ENCODE assay signal across 15 mouse cellular contexts in genomic region chr14:54231176-54231956, GRCm38 (mm10). TPM values are rescaled to one million over a fixed set of nuclear protein-coding genes. Genes with fewer than 3 reads are reported as not detected.
DNase-seq lines count a peak whose midpoint lies in the region; ATAC-seq and TF ChIP-seq lines count a peak whose summit lies in the region.
"Had no signal": no experiment of that assay in that cellular context is flagged by ENCODE, and none has a peak within 500 bp of the region (broad histone marks: within the 10 kb centered on the region; RNA-seq: fewer than 3 reads in every experiment).

No protein-coding gene starts in this region.

- no peak for TF ChIP-seq POLR2A in bone marrow, adult 2 months (IDR thresholded peaks at IDR 0.05; ENCODE audit: borderline replicate concordance, control insufficient read depth, low read depth, low read length)

- peaks cover 56% of the 10 kb centered on the region for H3K4me1 ChIP-seq in kidney, embryonic 16.5 days (ENCODE audit: insufficient read depth, low read length)
- peaks cover 2% of the 10 kb centered on the region; the same call in 1 of the 2 replicates for H3K4me1 ChIP-seq in bone marrow, adult 2 months (ENCODE audit: control insufficient read depth, insufficient read depth, low read length)

- H3K27me3 ChIP-seq in kidney, embryonic 16.5 days (ENCODE audit: insufficient read depth, low read length) = no peaks in the 10 kb centered on the region
- H3K27me3 ChIP-seq: limb, embryonic 12.5 days; neural tube, embryonic 12.5 days had no signal

- no peaks in the 10 kb centered on the region for H3K9me3 ChIP-seq in kidney, embryonic 16.5 days (ENCODE audit: low read length)
- H3K9me3 ChIP-seq: limb, embryonic 12.5 days; neural tube, embryonic 12.5 days had no signal

- no peak for TF ChIP-seq CTCF in bone marrow, adult 2 months (IDR thresholded peaks at IDR 0.05; ENCODE audit: control insufficient read depth, insufficient read depth, low read length)

- H3K9ac ChIP-seq in kidney, embryonic 16.5 days (replicated peaks; ENCODE audit: low read length) = no peak overlapping the region
- H3K9ac ChIP-seq: limb, embryonic 12.5 days; neural tube, embryonic 12.5 days had no signal

- no peak for DNase-seq in kidney, adult 18-20 months
- DNase-seq in CD4-positive, CD25-positive, alpha-beta regulatory T cell, adult 2 months (ENCODE audit: low read depth, low spot score) = peak; percentile 87
- DNase-seq in spleen, postnatal 4 days (ENCODE audit: low spot score in 2 of 2) = peak; percentile 32 to 70
- DNase-seq in embryo, embryonic 10 days (ENCODE audit: low spot score) = no peak
- DNase-seq in layer of hippocampus, adult 8-10 months (ENCODE audit: low spot score in 2 of 2) = no peak
- no peak for DNase-seq in frontal cortex, postnatal 36 days (ENCODE audit: low spot score in 2 of 2)
- DNase-seq: adrenal gland, postnatal 36 days; cerebellum, adult 9-11 months; heart, postnatal 10 days; kidney, postnatal 10 days had no signal

- H3K27ac ChIP-seq in kidney, embryonic 16.5 days (ENCODE audit: low read length) = peak overlapping the region; percentile 35; the same call in 1 of the 2 replicates
- H3K27ac ChIP-seq in bone marrow, adult 2 months (ENCODE audit: control insufficient read depth, insufficient read depth, low read depth, low read length, poor library complexity) = peak overlapping the region; percentile 55
- H3K27ac ChIP-seq: limb, embryonic 12.5 days; neural tube, embryonic 12.5 days had no signal

- H3K4me3 ChIP-seq in kidney, embryonic 16.5 days (ENCODE audit: low read length) = no peak overlapping the region
- peak overlapping the region; percentile 1 for H3K4me3 ChIP-seq in bone marrow, adult 2 months (replicated peaks; ENCODE audit: control insufficient read depth, low read depth, low read length)
- H3K4me3 ChIP-seq: limb, embryonic 12.5 days; neural tube, embryonic 12.5 days had no signal

- peaks cover 4% of the 10 kb centered on the region; the same call in 1 of the 2 replicates for H3K36me3 ChIP-seq in kidney, embryonic 16.5 days (ENCODE audit: insufficient read depth, low read length)

- no peak for ATAC-seq in kidney, embryonic 16.5 days (ENCODE audit: low FRiP score, low TSS enrichment)

- 79% methylated on average over 21 of the region's 21 CpGs for WGBS in kidney, embryonic 16.5 days
- WGBS in bone marrow, adult 2 months = 26% methylated on average over 21 of the region's 21 CpGs

- no peak overlapping the region for H3K4me2 ChIP-seq in kidney, embryonic 16.5 days (replicated peaks; ENCODE audit: low read depth, low read length)
- H3K4me2 ChIP-seq: limb, embryonic 12.5 days had no signal

RNA-seq across cellular contexts. Expression of gene Dad1, which starts 22.5 kb away (rescaled TPM):
- 422 and 474 TPM in 2 replicates for polyA plus RNA-seq in kidney, embryonic 16.5 days (2015; fragmentation: Nextera tagmentation; extraction: Ambion mirVana)
- 45.6 and 54.9 TPM in 2 replicates for polyA plus RNA-seq in bone marrow, adult 2 months (2011; ENCODE audit: insufficient read depth, insufficient read length, low replicate concordance, missing spikeins)
- total RNA-seq in layer of hippocampus, adult 8-10 months (2022) = 100 to 1,000 TPM; 107 to 132 (median 119) TPM

RNA-seq across cellular contexts. Expression of gene Abhd4, which starts 22.6 kb away (rescaled TPM):
- 80.3 and 86.2 TPM in 2 replicates for polyA plus RNA-seq in kidney, embryonic 16.5 days (2015; fragmentation: Nextera tagmentation; extraction: Ambion mirVana)
- 24.7 and 29.9 TPM in 2 replicates for polyA plus RNA-seq in bone marrow, adult 2 months (2011; ENCODE audit: insufficient read depth, insufficient read length, low replicate concordance, missing spikeins)
- total RNA-seq in layer of hippocampus, adult 8-10 months (2022) = 10 to 100 TPM; 51.6 to 78.9 (median 60.2) TPM

RNA-seq across cellular contexts. Expression of gene Olfr49, which starts 53.4 kb away (rescaled TPM):
- polyA plus RNA-seq in kidney, embryonic 16.5 days (2015; fragmentation: Nextera tagmentation; extraction: Ambion mirVana) = not detected in 2 replicates
- not detected in 2 replicates for polyA plus RNA-seq in bone marrow, adult 2 months (2011; ENCODE audit: insufficient read depth, insufficient read length, low replicate concordance, missing spikeins)
- not detected for total RNA-seq in layer of hippocampus, adult 8-10 months (2022)
- total RNA-seq: adrenal gland, postnatal 36 days; heart, postnatal 10 days; MEL had no signal
- polyA plus RNA-seq: limb, embryonic 12.5 days; neural tube, embryonic 12.5 days had no signal

Comparison
In these comparisons a context has a peak if more than half of its experiments do, and no peak if none do; other contexts are left out.
1. DNase-seq: peak in CD4-positive, CD25-positive, alpha-beta regulatory T cell, adult 2 months (single experiment) and spleen, postnatal 4 days (2 of 2); none in kidney, adult 18-20 months (single experiment), embryo, embryonic 10 days (single experiment), layer of hippocampus, adult 8-10 months (0 of 2) and frontal cortex, postnatal 36 days (0 of 2).